Mouse (Mus musculus) urinary bladder, postnatal 10 days (tissue): ENCODE results near the gene Stxbp6.
"Not testable (repeated sequence)": the region's sequence is repeated elsewhere in the genome, so short reads cannot be mapped to it uniquely, and the experiment has no call there.

ENCODE experiments used
- DNase-seq: peaks from one replicate; pipeline ENCODE4 v3.0.0; 2022; ENCODE audit warnings: low spot score

Stxbp6 gene

DNA sequence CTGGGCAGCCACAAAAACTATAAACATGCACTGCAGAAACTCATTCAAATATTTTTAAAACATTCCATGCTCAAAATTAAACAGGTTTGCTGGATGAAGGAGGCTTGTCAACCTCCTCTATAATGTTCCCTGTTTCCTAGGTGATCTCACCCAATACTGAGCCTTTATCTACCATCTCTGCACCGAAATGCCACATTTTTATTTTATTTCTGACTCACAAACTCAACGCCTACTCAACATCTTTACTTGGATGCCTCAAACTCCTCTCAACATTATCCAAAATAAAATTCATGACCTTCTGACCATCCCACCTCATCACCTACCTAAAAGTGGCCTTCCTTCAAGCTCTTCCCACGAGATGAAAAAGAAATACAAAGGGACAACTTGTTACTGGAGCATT, 18.1 kb downstream of the Stxbp6 start:
- DNase-seq: no peak

DNA sequence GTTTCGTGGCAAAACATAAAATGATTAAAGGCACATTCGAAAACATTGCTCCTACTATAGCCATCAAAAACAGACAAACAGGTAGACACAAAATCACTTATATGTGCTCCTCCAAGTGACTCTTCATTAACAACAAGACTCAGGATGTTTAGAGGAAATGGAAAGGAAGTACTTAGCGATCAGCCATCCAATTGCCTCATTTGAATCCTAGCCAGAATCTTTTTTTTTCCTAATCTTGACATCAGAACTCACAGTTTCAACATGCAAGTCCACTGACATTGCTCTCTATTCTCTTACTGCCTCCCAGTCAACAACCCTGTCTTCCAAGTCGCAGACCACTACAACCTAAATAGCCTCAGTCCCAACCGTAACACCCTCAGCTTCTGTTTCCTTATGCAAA, 21.2 kb downstream of the Stxbp6 start:
- no peak for DNase-seq

DNA sequence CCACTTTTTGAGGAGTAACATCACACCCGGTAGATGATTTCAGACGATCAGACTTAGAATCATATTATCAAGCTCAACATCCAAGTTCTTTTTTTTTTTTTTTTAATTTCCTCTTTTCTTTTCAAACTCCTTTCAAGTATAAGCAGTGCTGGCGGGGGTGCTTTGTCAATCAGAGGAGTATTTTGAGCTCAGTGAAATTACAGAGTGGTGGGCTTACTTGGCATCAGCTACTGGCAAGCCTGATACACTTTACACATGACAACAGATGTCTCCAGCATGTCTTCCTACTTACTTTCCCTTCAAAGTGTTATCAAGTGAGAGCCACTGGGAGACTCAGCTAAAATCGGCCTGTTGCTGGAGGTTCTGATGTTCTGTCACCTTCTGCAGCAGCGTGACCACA, 21.6 kb downstream of the Stxbp6 start:
- no peak for DNase-seq

DNA sequence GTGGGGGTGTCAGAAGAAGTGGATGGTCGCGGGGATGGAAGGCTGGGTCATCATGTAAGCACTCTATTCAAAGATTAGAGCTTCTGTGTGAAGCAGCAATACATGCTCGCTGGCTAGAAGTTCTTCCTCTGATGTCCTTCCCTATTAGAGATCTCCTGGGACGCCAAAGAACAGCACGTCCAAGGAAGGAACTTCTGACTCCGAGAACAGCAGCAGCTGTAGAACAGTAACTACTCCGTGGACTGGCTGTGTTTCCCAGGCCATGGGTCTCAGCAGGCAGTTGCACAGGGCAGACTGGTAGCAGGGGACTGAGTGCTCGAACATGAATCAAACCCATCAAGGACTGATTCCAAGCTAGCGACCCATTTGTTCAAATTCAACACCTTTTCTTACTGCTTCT, 24.6 kb downstream of the Stxbp6 start:
- no peak for DNase-seq

DNA sequence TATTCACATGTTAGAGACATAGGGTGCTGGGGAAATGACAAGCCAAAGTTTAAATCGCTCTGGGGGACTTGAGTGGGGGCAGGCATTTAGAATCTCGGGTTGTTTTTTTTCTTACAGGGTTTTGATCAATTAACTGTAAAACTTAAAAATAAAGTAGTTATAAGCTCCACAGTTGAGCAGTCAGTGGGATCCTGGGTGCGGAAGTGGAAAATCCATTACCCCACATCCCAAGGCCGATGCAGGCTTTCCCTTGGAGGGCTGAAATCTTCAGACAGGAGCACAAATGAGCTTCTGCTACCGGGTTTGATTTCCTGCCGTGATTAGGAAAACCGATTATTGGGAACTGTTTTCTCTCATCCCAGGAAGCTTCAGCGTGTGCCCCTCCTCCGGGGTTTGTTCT, 26.8 kb downstream of the Stxbp6 start:
- DNase-seq: not testable (repeated sequence)

DNA sequence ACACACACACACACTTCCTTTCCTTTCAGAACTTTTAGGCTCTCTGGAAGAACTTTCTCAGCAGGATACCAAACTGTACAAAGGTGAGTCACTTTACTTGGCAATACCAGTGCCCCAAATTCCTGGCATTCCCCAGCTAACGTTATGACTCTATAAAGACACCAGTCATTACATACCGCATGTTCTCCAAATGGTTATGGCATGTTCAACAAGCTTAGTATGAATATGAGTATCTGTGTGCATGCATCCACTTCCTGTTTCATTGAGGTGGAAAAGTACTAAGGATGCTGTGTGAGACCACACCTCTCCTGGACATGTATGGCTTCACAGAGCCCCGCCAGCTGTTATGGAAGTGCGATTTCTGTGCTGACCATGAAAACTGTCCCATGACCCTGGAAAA, 27.3 kb downstream of the Stxbp6 start:
- DNase-seq: no peak

DNA sequence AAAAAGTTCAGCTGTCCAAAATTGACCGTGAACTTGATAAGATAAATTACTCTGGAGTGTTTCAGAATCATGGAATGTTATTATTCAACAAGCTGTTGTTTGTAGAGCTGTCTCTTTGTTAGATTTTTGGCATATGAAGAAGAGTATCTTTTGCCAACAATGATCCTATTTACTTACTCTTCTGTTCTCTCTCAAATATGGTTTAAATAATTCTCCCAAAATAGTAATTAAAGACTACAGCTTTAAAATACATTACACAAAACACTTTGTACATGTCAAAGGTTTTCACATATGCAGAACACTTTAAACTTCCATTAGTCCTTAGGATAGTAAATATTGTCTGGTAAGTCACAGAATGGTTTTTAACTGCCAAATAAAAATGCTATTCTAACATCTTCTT, 29.9 kb downstream of the Stxbp6 start:
- DNase-seq: no peak

DNA sequence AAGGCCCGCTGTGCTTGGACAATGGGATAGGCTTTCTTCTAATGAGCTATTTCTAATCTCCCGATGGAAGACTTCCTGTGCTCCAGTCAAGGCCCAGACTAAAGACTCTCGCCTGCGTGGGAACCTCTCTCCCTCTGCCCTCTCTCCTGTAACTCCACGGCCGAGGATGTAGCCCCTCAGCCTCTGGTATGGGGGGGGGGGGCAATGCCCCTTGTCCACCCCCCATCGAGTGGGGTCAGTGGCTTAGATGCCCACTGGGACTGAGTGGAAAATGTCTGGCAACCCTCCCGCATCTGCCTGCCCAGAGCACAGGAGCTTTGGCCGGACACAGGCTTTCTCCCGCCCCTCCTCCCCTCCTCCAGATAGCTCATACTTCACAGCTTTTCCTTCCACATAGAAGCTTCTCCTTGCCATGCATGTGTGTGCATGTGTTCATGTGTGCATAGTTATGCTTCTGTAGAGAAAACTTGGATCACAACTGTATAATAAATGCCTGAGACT, 31.9 kb downstream of the Stxbp6 start:
- no peak for DNase-seq

DNA sequence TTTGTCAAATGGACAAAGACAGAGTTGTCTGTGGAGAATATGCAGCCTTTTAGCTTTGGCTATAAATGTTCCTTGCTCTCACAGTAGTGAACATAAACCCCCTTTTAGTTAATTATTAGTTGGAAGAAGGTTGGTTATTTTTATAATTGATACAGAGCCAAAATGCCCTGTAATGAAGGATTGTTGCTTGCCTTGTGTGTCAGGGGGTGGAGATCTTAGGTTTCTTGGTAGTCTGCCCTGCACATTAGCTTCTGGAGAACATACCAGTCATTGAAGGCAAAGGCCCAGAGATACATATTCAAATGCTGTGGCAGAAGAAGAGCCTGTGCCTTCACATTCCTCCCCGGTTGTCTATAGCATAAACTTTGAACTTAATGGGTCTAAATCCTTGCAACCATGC, 37.0 kb downstream of the Stxbp6 start:
- DNase-seq: no peak

DNA sequence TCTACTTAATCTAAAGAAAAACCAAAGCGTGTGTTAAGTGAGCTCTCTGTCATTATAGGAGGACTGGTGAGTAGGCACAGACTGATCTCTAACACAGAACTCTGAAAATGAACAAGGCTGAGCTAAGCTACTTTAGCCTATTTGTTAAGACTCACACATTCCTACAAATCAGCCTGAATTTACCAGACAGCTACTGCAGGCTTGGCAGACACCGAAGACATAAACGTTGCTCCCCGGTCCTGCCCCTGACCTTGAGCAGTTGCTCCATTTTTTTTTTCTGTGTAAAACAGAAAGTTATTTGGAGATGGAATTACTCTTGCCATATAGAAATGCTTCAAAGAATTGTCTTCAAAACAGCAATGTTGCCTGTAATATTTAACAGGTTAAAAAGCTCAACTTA, 37.4 kb downstream of the Stxbp6 start:
- DNase-seq: no peak

DNA sequence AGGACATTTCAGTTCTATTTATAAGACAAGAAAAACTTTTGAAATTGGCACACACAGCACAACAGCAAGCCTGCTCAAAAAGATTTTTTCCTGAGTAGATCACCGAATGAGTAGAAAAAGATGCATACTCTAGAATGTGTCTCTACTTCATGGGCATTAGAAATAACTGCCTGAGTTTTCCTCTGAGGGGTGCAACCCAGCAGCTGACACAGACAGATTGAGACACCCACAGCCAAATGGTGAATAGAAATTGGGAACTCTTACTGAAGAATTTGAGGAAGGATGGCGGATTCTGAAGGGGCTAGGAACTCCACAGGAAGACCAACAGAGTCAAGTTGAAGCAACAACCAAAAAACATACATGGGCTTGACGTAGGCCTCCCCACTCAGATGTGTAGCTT, 43.8 kb downstream of the Stxbp6 start:
- DNase-seq: no peak

DNA sequence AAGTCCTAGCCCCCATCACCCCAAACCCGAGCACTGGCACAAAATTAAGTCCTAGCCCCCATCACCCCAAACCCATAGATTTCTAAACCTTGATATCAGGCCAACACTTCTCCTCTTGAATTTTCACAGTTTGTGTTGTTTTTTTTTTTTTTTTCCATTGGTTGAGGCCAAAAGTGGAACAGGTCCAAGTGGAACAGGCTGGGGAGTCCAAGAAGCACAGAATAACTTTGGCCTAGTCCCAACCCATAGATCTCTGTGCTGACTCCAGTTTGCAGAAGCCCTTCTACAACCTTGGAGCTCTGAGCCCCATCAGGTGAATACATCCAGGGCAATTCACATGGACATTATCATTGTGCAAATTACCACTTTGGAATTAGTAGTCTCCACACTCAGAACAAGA, 48.2 kb downstream of the Stxbp6 start:
- DNase-seq: no peak

DNA sequence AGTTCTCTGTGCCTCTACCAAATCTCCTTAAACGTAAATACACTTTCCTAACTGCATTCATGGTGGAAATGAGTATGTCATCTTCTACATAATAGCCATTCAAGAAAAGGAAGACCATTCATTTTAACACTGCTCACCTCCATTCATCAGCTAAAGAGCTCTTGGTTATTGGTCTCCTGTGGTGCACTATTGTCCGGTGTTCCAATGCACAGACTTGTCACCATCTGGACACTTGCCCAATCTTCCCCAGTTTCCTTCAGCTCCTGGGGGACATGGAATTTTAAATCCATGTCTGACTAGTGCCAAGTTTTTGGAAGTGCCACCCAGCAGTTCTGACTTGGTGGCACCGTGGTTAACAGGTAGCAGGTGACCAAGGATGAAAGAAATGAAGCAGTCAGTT, 54.5 kb downstream of the Stxbp6 start:
- DNase-seq: no peak

DNA sequence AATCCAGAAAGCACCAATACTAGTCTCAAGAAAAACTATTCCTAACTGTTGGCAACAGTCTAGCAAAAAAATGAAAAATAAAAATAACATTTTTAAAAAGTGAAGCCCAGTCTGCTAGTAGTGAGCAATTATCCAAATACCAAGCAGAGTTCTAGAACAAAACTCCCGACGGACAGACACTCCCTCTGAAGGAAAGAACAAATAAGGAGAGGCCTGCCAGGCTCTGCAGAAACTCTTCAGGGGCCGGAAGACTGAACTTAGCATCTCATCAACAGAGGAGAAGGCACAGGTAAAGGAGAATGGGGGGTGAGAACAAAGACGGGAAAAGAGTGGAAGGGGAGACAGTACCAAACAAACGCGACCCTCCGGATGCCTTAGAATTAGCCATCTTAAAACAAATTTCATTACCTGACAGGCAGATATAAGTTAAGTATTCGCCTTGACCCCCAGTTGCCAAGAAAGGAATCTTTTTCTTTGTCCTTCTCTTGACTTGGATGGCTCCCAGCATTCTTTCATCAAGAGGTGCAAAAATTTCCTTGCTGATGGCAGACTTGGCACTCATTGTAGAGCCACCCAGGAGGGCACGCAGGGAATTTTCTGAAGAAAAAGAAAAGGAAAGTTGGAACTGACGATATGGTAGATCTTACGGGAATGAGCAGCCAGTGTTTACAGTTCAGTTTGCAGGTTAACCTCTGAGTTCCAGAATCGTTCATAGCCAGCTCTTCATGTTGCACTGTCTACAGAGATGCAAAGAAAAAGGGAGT, 55.3 kb downstream of the Stxbp6 start:
- no peak for DNase-seq

DNA sequence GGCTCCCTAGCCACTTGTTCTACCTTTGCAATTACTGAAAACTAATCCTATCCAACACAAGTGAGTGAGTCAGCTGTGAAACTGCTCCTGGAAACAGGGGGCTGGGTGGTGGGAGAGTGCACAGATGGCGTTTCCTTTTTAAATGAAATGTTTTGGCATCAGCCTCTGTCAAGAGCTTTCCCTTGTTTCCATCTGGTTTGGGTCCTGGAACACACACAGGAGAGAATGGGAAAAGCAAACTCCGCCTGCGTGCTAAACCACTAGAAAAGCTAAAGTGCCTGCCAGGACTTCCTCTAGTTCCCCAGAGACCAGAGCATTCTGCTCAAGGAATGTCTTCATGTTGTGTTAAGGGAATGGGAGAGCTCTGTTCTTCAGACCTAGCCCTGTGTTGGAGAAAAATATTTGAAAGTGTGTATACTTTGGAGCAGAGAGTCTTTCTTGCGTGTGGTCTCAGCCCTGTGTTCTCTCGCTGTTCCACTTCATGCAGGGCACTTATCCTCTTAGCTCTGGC, 61.2 kb downstream of the Stxbp6 start:
- no peak for DNase-seq

DNA sequence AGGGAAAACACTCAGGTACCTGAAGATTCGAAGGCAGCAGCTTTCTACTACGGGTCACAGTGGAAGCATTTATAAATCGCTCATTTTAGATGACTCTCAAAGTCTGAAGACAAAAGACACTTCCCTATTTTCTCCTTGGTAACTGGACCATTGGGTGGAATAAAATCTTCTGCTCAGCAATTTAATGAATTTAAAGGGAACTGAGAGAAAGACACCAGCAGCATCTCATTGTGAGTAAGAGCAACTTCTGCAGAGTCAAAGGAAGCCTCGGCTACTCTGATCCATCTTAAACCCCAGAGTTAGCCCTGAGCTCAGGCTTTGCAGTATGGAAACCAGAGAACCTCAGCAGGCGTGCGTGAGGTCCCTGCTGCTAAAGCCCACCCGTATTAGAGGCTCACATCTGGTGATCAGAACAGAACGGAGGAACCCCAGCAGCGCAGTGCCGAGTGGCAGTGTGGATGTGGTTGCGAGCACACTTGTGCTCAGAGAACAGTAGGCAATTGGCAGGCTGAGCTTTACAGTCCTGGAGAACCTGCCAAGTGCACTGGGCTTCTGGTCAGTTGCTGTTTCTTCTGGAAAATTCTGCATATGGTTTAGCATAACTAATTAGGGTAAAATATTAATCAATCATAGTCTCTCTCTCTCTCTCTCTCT, 62.9 kb downstream of the Stxbp6 start:
- DNase-seq: no peak

DNA sequence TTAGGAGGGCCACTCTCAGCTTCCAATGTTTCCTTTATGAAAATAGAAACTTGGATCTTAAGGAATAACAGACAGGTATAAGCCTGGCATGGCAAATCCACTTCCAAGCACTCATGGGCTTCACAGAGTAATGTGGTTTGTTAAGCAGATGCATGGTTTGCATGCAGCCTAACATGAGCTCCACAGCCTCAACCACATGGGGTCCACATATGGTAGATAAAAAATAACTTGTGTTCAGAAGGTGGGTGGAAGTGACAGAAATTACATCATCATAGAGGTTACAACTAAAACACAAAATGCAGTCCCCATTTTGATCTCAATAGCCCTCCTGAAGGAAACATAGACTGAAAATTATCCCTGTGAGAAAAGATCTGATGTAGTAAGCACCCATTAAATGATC, 63.5 kb downstream of the Stxbp6 start:
- DNase-seq: no peak

DNA sequence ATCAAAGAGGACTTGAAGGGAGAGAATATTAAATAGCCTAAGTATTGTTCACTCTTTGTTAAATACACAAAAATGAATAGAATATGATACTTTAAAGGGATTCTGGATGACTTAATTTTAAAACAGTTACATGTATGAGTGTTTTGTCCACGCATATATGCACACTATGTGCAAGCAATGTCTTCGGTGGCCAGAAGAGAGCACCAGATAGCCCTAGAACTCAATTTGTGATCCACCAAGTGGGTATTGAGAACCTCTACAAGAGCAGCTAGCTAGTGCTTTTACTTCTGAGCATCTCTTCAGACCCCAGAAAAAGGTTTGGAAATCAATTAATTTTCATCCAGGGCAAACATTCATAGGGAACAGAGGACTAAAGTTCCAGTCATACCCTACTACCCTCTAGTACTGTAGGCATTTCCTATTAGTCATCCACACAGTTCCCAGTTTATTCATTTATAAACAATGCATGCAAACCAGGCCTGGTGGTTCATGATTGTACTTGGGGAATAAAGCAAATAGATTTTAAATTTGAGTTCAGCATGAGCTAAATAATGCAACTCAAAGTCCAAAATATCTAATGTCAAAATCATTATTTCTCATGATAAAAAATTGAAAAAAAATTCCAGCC, 64.4 kb downstream of the Stxbp6 start:
- no peak for DNase-seq

DNA sequence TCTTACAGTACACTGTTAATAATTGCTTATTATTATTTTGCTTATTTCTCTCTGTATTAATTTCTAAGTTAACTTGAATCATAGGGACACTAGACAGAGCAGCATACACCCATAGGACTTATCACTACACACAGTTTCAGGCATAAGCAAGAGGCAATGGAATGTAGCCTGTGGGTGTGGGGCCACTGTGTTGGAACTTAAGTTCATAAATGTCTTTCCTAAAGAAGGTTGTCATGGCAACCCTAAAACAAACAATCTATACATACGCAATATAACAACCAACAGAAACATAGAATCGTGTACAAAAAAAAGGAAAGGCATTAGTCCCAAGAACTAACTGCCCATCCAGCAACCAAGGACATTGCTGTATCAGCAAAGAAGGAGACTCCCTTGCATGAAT, 67.9 kb downstream of the Stxbp6 start:
- no peak for DNase-seq

DNA sequence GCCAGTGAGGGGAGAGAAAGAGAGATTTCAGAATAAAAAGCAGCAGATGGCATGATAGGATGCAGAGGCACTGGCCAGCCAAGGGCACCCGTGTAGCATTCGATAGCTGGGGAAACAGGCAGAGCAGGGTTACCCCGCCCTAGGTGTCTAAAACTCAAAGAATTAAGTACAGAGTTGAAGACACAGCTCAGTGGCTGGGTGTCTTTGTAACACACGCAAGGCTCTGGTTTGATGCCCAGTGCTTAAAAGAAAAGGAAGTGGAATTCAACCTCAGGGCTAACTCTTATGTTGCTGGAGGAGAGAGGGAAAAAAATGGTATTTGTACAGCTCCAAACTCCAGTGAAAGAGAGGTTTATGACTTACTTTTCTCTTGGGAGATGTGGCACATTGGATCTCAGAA, 68.5 kb downstream of the Stxbp6 start:
- no peak for DNase-seq

DNA sequence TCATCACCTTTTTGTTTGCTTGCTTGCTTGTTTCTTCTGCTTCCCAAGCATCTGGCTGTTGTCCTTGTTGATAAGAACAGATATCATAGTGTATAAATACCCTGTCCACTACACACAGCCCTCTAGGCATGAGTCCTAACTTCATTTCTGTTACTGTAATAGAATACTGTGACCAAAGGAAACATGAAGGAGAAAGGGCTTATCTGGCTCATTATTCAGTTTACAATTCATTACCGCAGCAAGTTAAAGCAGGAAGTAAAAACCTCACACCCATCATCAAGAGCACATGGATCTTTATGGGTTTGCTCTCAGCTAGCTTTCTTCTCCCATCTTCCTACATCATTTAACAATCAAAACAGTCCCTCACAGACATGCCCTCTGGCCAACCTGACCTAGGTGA, 72.5 kb downstream of the Stxbp6 start:
- DNase-seq: no peak

DNA sequence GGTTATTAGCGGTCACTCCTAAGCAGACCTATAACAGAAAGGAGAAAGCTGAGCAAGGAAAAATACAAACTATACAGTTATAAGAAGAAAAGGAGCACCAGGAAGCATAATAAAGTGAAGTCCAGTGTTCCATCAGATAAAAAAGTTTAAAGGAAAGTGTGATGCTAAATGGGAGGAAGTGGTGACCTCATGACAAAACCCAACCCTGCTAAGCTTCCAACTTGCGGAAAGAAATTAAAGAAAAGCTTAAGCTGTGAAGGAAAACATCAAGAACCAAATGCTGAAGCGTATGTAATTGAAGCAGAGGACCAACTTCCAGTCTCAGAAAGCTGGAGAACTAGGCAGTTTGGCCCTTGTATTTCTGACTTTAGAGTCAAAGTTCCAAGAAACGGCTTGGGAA, 77.1 kb downstream of the Stxbp6 start:
- DNase-seq: no peak

DNA sequence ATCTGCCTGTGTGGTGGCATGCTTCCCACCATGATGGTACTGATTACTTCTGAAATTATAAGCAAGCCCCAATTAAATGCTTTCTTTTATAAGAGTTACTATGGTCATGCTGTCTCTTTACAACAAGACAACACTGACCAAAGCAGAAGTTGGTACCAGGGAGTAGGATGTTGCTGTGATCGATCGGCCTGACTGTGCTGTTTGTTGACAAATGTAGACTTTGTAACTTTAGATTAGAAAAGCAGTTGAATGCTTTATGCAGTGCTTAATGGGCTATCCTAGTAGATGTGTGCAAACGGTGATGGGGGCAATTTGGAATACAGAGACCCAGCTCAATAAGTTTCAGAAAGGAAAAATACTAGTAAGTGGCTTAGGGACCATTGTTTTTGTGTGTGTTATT, 77.6 kb downstream of the Stxbp6 start:
- no peak for DNase-seq
